Mouse (Mus musculus) embryonic facial prominence, embryonic 14.5 days (tissue): ENCODE measurements around the gene Iqck. TPM values are rescaled to one million over a fixed set of nuclear protein-coding genes. Genes with fewer than 3 reads are reported as not detected.

Experiments
- ATAC-seq: fragments of 200-750 bp; cut with Nextera tagmentation; 2 replicates; pipeline ENCODE4 v1.8.0; 2017; ENCODE audit warnings: low read depth, moderate number of reproducible peaks, moderate TSS enrichment
- DNase-seq: peaks from one replicate; pipeline ENCODE4 v3.0.0-alpha.2; 2015; ENCODE audit warnings: low spot score
- H3K27ac ChIP-seq: fragments of 300-500 bp; sonication (generic); replicated peaks from 2 replicates; pipeline ENCODE4 v1.5.1; 2014; ENCODE audit warnings: low read depth, mild to moderate bottlenecking, low read length, moderate library complexity
- H3K27me3 ChIP-seq: fragments of 300-500 bp; sonication (generic); replicated peaks from 2 replicates; pipeline ENCODE4 v1.6.1; 2014; ENCODE audit warnings: low read length; ENCODE audit not compliant: control insufficient read depth, insufficient read depth
- H3K36me3 ChIP-seq: fragments of 300-500 bp; sonication (generic); 2 replicates; pipeline ENCODE4 v1.6.1; 2014; ENCODE audit warnings: low read length, mixed read lengths; ENCODE audit not compliant: control insufficient read depth, insufficient read depth
- H3K4me1 ChIP-seq: fragments of 300-500 bp; sonication (generic); 2 replicates; pipeline ENCODE4 v1.6.1; 2014; ENCODE audit warnings: antibody characterized with exemption, low read length; ENCODE audit not compliant: control insufficient read depth, insufficient read depth
- H3K4me2 ChIP-seq: fragments of 300-500 bp; sonication (generic); 2 replicates; pipeline ENCODE4 v1.6.1; 2014; ENCODE audit warnings: low read depth, mild to moderate bottlenecking, low read length, moderate library complexity, mixed read lengths
- H3K4me3 ChIP-seq: fragments of 300-500 bp; sonication (generic); 2 replicates; pipeline ENCODE4 v1.5.1; 2014; ENCODE audit warnings: low read depth, mild to moderate bottlenecking, low read length
- H3K9ac ChIP-seq: fragments of 300-500 bp; sonication (generic); 2 replicates; pipeline ENCODE4 v1.6.1; 2014; ENCODE audit warnings: low read depth, mild to moderate bottlenecking, low read length, moderate library complexity, mixed read lengths
- H3K9me3 ChIP-seq: fragments of 300-500 bp; sonication (generic); 2 replicates; pipeline ENCODE4 v1.6.1; 2016; ENCODE audit warnings: low read length; ENCODE audit not compliant: control insufficient read depth
- WGBS: fragments of 180-500 bp; shearing (Covaris S2); extraction: QIAGEN DNeasy Blood & Tissue Kit; methylation state at CpG from one replicate; pipeline ENCODE4 v1.1.7; 2014; 5-methylcytosine and 5-hydroxymethylcytosine counted together
- polyA plus RNA-seq: library from polyadenylated mRNA; unstranded; fragments of >200 nt; fragmentation: Nextera tagmentation; extraction: Ambion mirVana; gene quantifications from 2 replicates; pipeline ENCODE4 v1.2.1, GENCODE M21; 2014

Iqck gene
- polyA plus RNA-seq, 1 experiment from 2014 or later, result 4.5 TPM

DNA sequence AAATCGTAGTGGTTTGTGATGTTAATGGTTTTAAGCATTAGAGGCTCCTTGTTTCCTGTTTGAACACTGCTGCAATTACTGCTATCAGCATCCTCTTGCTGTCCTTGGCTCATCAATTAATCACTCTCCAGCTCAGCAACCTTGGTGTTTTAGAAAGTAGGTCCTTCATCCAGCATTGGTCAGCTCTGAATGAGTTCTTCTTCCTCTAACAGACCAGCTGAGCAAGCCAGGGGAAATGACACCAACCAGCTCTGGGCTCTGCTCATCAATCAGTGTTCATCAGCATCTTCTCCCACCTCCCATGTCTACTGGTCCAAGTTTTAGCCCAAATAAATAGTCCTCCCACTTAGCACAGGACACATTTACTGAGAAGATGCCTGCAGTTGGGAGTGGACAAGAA, 3.1 kb downstream of the Iqck start:
- no peak for DNase-seq
- peaks cover 14% of the 10 kb centered on the region for H3K4me1 ChIP-seq
- WGBS, result 78% methylated on average over 1 of the region's 1 CpGs

DNA sequence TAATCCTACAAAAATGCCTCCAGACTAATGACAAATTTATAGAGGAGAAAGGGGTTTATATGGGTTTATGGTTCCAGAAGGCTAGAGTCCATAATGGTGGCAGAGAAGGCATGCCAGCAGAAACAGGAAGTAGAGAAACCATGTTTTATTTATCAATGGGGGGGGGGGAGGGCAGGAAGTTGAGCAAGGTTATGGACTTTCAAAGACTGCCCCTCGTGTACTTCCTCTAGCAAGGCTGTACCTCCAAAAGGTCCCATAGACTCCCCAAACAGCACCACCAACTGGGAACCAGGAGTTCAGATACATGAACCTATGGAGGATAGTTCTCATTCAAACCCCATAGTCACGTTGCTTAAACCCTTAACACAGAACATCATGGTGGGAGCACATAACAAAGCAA, 9.8 kb downstream of the Iqck start:
- no peak overlapping the region for H3K4me3 ChIP-seq
- H3K4me1 ChIP-seq, result no peaks in the 10 kb centered on the region
- WGBS, result 65% methylated on average over 2 of the region's 2 CpGs
- no peaks in the 10 kb centered on the region for H3K27me3 ChIP-seq
- no peaks in the 10 kb centered on the region for H3K9me3 ChIP-seq
- ATAC-seq, result no peak
- H3K27ac ChIP-seq, result no peak overlapping the region
- H3K36me3 ChIP-seq, result no peaks in the 10 kb centered on the region
- no peak overlapping the region for H3K9ac ChIP-seq
- no peak for DNase-seq
- no peak overlapping the region for H3K4me2 ChIP-seq

More for the DNA sequence above, 3.1 kb downstream of the Iqck start:
- no peak overlapping the region for H3K27ac ChIP-seq
- H3K9ac ChIP-seq, result no peak overlapping the region
- no peaks in the 10 kb centered on the region for H3K9me3 ChIP-seq
- no peak overlapping the region for H3K4me2 ChIP-seq
- H3K36me3 ChIP-seq, result no peaks in the 10 kb centered on the region
- ATAC-seq, result no peak
- no peaks in the 10 kb centered on the region for H3K27me3 ChIP-seq
- H3K4me3 ChIP-seq, result no peak overlapping the region

DNA sequence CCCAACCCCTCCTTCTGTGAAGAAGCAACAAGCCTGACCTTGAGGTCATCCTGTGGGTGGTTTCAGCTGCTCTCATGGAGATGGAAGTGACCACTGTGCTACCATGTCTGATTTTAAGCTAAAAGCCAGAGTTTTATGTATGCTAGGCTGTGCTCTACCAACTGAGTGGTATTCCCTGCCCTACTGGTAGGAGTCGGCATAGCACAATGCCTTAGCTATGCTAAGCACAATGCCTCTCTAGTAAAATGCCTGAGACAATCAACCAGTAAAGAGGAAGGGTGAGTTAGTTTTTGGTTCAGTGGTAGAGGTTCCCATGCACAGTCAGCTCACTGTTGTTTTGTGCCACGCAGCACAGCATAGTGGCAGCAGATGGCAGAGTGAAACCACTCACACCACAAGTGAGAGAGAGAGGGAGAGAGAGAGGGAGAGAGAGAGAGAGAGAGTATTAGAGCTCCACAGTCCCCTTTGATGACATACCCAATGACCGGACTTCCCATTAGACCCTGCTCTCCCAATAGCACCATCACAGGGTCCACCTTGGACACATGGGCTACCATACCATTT, 24.0 kb downstream of the Iqck start:
- no peak for ATAC-seq
- Histone ChIP-seq H3K27ac (no peak overlapping the region), H3K4me2 (no peak overlapping the region; the same call in 1 of the 2 replicates)

DNA sequence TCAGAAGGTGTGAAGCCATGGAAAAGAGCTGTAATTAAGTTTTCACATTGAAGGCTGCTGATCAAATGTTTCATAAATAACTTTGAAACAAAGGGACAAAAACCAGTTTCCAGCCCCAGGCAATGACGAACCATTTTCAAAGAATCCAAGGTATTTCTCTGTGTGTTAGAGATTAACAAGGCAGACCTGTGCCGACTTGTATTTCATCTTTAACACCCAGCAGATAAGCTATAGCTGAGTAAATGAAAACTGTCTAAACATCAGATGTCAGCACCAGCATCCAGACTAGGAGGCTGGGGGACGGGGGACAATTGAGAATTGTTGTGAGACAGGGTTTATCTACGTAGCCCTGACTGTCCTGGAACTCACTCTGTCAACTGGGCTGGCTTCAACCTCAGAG, 28.4 kb downstream of the Iqck start:
- Histone ChIP-seq H3K4me3 (no peak overlapping the region), H3K36me3 (no peaks in the 10 kb centered on the region), H3K27me3 (no peaks in the 10 kb centered on the region), H3K4me1 (peaks cover 7% of the 10 kb centered on the region; the same call in 1 of the 2 replicates), H3K9me3 (no peaks in the 10 kb centered on the region), H3K27ac (no peak overlapping the region), H3K4me2 (no peak overlapping the region), H3K9ac (no peak overlapping the region)
- ATAC-seq (peak; percentile 53; the same call in 1 of the 2 replicates), DNase-seq (peak; percentile 69)
- WGBS, result 66% methylated on average over 4 of the region's 4 CpGs

More for the DNA sequence above, 24.0 kb downstream of the Iqck start:
- Histone ChIP-seq H3K36me3 (no peaks in the 10 kb centered on the region), H3K9ac (no peak overlapping the region), H3K4me1 (peaks cover 6% of the 10 kb centered on the region; the same call in 1 of the 2 replicates), H3K27me3 (no peaks in the 10 kb centered on the region), H3K4me3 (no peak overlapping the region), H3K9me3 (no peaks in the 10 kb centered on the region)
- DNase-seq, result no peak
- WGBS, result 83% methylated on average over 2 of the region's 3 CpGs

DNA sequence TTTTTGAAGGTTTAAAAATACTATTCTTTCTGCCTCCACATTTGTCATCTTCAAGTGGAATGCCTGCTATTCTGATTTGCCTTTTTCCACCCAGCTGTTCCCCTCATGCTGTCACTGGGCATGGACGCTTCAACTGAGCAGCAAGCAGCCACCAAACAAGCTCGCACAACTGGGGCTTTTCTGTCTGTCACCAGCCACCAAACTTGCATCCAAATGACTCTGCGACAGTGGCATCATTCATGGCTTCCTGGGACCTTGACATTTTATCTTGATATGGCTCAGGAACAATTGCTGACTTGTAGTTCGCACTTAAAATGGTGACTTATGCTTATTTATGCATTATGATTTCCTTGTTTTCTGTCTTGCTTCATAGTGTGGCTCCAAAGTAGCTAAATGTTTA, 29.4 kb downstream of the Iqck start:
- Histone ChIP-seq H3K9ac (no peak overlapping the region), H3K27me3 (no peaks in the 10 kb centered on the region), H3K4me1 (peaks cover 12% of the 10 kb centered on the region; the same call in 1 of the 2 replicates), H3K36me3 (no peaks in the 10 kb centered on the region), H3K4me3 (no peak overlapping the region), H3K9me3 (no peaks in the 10 kb centered on the region), H3K27ac (no peak overlapping the region), H3K4me2 (no peak overlapping the region)
- ATAC-seq, result no peak
- 70% methylated on average over 4 of the region's 4 CpGs for WGBS
- peak; percentile 39 for DNase-seq

DNA sequence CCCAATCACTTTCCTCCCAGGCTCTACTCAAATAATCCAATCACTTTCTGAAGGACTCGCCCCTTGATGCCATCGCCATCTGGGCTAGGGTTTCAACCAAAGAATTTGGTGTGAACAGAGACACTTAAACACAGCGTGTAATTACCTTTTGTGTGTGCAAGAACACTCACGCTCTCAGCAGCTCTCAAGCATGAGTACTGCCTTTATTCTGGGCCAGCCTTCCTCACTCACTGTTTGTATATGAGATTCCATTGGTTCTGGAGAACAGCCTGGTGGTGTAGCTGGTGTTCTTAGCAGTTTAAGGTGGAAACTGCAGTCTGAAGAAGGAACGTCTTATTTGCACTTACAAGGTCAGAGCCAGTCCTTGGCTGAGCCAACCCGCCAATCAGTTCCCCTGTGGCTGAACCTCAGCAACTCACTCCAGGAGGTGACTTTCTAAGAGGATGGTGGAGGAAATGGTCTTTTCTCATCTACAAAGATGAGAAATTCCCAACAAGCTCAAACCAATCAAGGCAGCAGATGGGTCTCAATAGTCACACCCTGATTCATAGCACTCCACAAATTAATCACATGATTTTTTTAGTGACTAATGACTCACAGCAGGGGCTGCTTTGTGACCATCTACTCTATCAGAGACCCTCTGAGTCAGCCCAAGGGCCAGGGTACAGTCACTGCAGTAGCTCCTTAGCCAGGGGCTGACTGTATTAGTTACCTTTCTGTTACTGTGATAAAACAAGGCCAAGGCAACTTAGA, 31.9 kb downstream of the Iqck start:
- WGBS, result 24% methylated on average over 6 of the region's 6 CpGs
- ATAC-seq, result no peak
- peak overlapping the region; percentile 15; the same call in 1 of the 2 replicates for H3K27ac ChIP-seq
- no peak overlapping the region for H3K4me3 ChIP-seq
- H3K9me3 ChIP-seq, result no peaks in the 10 kb centered on the region
- no peak overlapping the region for H3K9ac ChIP-seq
- no peaks in the 10 kb centered on the region for H3K36me3 ChIP-seq
- no peak for DNase-seq
- no peak overlapping the region for H3K4me2 ChIP-seq
- peaks cover 8% of the 10 kb centered on the region; the same call in 1 of the 2 replicates for H3K4me1 ChIP-seq
- H3K27me3 ChIP-seq, result no peaks in the 10 kb centered on the region

DNA sequence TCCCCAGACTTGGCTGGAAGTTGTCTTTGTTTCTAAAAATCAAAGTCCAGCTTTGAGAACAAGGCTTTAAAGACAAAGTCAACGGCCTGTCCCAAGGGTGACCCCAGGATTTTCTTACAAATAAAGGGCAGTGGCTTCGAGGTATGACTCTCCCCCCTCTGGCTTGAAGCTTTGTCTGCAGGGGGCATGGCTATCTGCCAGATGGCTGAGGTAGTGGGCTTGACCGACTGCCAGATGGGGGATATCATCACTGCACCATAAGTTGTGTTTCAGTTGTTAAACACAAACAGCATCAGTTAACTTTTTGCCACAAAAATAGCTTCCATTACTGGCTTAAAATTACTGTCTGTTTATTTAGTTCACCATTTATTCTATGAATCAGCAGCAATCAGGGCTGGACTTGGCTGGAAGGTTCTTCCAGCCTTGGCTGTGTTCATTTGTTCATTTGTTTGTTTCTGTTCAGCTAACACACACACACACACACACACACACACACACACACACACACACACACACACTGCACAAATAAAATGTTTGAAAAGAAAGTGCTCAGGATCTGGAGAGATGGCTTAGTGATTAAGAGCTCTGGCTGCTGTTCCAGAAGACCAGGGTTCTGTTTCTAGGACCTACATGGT, 33.6 kb downstream of the Iqck start:
- H3K9me3 ChIP-seq, result no peaks in the 10 kb centered on the region
- H3K9ac ChIP-seq, result no peak overlapping the region
- H3K27ac ChIP-seq, result peak overlapping the region; percentile 25; the same call in 1 of the 2 replicates
- peaks cover 8% of the 10 kb centered on the region; the same call in 1 of the 2 replicates for H3K4me1 ChIP-seq
- DNase-seq, result peak; percentile 70
- 8% methylated on average over 3 of the region's 3 CpGs for WGBS
- no peak overlapping the region for H3K4me2 ChIP-seq
- H3K27me3 ChIP-seq, result no peaks in the 10 kb centered on the region
- H3K4me3 ChIP-seq, result no peak overlapping the region
- ATAC-seq, result no peak
- no peaks in the 10 kb centered on the region for H3K36me3 ChIP-seq

DNA sequence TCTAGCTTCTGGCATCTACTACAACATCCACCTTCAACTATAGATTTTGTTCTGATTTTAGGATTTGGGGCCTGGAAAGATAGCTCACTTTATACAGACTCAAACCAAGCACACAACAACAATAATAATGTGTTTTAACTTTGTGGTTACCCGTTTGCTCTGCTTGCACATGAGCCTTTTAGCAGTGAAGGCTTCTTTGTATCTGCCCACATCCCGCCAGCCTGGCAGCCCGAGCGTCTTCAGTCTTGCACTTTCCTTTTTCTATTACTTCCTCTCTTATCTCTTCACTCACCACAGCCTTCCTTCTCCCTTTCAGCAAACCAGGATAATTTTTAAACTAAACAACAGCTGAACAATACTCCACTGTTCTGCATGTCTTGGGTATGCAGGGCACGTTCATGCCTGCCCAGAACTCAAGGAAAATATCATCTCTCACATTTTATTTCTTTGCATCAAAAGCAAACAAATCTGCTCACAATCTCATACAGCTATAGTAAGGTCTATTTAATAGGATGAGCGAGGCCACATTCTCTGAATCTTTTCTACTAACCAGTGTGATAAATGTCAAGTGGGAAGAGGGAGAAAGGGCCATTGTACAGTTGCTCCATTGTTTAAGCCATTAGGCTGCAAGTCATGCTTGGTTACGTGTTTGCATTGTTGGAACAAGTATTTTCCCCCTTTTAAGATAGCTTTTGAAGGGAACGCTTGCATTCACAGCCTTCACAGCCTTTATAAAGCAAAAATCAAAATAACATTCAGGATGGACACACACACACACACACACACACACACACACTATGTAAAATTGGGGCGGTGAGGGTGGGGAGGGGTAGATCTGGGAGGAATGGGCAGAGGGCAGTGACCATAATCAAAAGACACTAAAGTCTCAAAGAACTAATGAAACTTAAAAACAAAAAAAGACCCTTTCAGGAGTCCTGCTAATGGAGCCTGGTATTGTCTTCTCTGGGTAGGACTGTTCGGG, 40.2 kb downstream of the Iqck start:
- Histone ChIP-seq H3K4me1 (peaks cover 3% of the 10 kb centered on the region; the same call in 1 of the 2 replicates), H3K36me3 (no peaks in the 10 kb centered on the region), H3K9me3 (no peaks in the 10 kb centered on the region), H3K27ac (peak overlapping the region; percentile 35), H3K4me3 (no peak overlapping the region), H3K27me3 (no peaks in the 10 kb centered on the region), H3K9ac (no peak overlapping the region), H3K4me2 (no peak overlapping the region)
- ATAC-seq (peak; percentile 81), DNase-seq (peak; percentile 53)
- WGBS, result 40% methylated on average over 10 of the region's 10 CpGs
